Mouse (Mus musculus) cerebellum, postnatal 36 days (tissue): Measurements from ENCODE around the gene Gm49450.

ENCODE experiments used
- DNase-seq, 2 experiments: peaks; one replicate each; pipeline ENCODE4 v3.0.0; 2021 to 2022; ENCODE audit warnings: mixed read lengths in 2 of 2

The Gm49450 gene

DNA sequence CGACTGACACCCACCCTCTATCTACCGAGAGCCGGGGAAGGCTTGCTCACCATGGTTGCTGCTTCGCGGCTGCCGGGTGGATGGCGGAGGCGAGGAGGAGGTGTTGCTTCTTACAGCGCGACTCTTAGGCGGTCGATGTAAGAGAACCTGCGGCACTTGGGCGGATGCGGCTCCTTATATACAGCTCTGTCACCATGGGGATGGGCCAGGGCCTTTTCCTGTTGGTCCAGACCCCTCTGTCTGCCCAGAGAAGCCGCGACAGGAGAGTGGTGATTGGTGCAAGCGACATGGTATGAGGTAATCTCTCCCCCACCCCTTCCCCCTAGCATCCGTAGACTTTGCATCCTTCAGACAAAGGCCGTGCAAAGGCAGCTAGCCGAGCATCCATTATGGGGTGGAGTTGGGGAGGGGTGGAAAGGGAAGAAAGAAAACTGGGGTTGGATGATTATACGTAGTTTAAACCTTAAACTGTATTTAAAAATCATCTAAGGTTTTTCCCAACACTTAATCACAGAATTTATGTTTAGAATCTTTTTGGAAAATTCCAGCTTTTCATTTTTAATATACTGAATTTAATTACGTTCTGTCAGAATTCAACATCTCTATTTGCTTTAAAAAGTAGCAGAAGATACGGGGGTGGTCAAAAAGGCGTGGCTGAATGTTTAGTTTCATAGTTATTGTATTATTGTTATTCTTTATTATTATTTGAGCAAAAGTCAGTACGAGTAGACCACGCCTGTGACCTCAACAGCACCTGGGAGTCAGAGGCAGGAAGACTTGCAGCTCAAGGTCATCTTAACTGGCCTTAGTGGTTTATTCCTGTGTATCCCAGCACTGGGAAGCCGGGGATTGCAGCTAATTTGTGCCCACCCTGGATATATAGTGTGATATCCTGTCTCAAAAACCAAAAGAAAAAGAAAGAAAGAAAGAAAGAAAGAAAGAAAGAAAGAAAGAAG, at the start of gene Gm49450, which contains the start of gene Tuba1a:
Gene Gm49450, minus strand, starts transcription at position 151 of the 956 bp plus-strand sequence.
Gene Tuba1a, minus strand, starts transcription at position 303 of the 956 bp plus-strand sequence.
- peak; percentile 97 to 99 for DNase-seq

GRCm38 (mm10) chr15:99001451-99001931, 48.1 kb upstream of the Gm49450 start:
- no peak for DNase-seq

GRCm38 (mm10) chr15:99000535-99001283, 47.4 kb upstream of the Gm49450 start:
- peak in 1 of 2 experiments; percentile 67 for DNase-seq

GRCm38 (mm10) chr15:98998775-98999157, 45.4 kb upstream of the Gm49450 start:
- DNase-seq = no peak

DNA sequence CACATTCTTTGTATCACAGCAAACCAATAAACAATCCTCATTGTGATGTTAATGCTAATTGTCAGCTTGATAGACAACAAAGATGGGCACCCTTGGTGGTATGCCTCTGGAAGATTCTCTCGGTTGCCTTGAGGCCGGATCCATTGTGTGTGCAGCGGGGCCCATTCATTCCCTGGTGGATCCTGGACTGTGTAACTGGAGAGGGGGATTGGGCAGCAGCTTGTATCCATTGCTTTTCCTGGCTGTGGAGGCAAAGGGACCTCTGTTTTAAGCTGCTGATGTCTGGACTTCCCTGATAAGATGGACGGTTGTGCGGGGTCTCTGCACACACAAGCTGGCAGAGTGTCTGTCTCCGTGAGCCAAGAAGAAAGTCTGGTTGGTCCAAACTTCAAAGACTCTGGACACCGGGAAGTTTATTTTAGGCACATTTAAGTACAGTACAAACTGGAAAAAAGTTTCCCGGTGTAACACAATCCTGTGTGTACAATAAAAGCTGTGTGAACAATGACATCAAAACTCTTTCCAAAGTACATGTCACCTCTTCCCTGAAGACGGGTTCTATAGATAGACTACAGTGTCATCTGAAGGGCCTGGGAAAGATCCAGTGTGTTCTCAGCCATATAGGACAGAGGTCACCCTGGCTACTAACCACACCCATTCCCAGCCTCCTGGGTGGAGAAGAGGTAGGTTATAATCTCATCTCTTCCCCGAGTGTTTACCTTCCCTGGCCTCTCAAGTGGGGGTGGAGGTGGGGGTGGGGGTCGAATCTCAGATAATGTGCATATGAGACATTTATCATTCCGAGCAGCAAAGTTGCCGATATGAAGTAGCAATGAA, 44.8 kb upstream of the Gm49450 start:
- no peak for DNase-seq

DNA sequence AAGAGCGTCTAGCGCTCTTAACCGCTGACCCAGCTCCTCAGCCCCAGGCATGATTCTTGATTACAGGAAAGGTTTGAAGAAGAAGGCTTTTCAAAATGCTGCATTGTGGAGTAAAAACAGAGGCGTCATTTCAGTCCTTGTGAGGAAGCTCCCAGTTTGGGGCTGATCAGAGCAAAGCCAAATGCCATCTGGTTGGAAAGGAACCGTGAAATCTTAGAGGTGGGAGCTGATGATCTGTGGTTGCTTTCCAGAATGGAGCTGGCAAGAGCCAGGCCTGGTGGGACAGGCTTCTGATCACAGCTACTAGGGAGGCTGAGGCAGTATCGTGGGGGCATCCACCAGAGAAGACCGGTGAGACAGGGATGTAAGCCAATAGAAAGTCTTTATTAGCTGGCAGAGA, 43.5 kb upstream of the Gm49450 start:
- no peak for DNase-seq

DNA sequence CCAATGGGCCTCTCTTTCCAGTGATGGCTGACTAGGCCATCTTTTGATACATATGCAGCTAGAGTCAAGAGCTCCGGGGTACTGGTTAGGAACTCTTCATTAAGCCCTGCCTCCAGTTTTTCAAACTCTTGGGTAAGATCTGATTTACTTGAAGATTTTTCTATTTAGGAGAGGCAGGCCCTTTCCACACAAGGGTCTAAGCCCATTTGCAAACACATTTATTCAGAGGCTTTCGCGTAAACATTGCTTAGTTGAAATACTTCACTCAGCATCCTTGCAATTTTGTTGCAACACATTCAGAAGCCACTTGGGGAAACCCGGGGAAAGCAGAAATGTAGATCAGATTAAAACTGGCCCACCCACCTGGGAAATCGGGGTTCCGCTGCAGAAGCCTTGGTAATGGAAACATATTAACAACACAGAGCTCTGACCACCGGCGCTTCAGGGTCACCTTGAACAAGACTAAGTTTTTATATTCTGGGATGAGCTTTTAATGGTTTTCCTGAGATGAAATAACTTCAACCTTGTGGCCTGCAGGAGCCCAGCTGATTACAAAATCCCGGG, 41.7 kb upstream of the Gm49450 start:
- DNase-seq = no peak

- peak; percentile 90 to 92 for DNase-seq
Observed at GRCm38 (mm10) chr15:98993865-98994264, 40.5 kb upstream of the Gm49450 start.

DNA sequence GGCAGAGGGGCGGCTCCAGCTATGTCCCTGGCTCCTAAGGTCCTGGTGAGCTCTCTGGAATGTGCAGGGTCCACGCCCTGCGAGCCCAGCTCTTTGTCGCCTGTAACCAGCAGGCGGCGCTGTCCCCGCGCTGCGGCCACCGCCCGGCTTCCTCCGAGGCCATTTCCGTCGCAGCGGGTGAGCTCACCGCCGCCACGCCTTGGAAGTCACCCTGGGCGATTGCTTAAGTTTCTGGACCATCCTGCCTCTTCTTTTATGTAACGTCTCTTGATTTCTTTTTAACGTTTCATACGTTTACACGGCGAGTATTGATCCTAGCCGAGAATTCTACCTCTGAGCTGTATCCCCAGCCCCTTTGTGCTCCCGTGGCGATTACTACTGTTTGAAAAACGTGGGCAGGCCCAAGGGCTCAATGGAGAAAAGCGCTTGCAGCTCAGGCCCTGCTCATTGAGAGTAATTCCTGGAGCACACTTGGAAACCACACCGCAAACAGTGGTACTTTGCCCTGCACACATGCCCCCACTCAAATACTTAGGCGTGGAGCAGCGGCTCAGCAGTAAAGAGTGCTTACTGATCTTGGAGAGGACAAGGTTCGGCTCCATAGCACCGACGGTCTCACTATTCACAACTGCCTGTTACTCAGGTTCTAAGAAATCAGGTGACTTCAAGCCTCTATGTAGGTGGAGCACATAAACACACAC, 39.9 kb upstream of the Gm49450 start:
- DNase-seq = peak; percentile 95 to 96

DNA sequence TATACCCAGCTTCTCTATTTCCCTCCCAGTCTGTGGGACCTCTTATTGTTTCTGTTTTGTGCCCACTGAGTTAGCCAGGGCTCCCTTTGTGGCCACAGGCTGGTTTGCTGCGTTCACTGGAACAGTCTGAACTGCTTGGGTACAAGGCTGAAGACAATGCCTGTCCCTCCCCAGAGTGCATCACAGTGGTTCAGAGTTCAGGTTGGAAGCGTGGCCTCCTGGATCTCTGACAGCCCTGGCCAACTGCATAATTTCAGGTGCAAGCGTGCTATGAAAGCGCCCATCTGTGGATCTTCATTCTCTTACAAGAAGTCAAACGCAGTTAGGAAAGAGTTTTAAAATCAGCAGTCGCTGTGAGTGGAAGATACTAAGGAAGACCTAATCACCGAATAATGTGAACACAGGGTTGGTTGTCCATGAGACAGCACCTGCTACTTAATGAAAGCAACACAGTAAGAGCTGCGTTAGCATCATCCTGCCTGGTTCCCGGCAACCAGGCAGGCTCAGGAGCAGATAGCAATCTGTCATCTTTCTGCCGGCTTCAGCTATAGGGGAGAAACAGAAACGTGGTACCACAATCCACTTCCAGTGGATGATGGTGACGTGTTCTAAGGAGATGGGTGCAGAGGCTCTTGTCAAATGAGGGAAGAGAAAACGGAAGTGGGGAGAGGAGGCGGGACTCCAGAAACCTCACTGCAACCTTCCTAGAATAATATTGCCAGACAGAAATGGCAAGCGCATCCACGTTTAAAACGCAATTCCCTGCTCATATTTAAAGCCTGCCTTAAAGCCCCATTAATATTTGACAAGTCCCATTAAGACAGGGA, 38.9 kb upstream of the Gm49450 start:
- peak; percentile 61 to 71 for DNase-seq

GRCm38 (mm10) chr15:98991540-98992050, 38.2 kb upstream of the Gm49450 start:
- no peak for DNase-seq

- no peak for DNase-seq
Observed at GRCm38 (mm10) chr15:98990669-98991539, 37.6 kb upstream of the Gm49450 start.

- no peak for DNase-seq
Observed at GRCm38 (mm10) chr15:98989701-98990430, 36.5 kb upstream of the Gm49450 start.

GRCm38 (mm10) chr15:98988787-98989186, 35.4 kb upstream of the Gm49450 start:
- DNase-seq = no peak

DNA sequence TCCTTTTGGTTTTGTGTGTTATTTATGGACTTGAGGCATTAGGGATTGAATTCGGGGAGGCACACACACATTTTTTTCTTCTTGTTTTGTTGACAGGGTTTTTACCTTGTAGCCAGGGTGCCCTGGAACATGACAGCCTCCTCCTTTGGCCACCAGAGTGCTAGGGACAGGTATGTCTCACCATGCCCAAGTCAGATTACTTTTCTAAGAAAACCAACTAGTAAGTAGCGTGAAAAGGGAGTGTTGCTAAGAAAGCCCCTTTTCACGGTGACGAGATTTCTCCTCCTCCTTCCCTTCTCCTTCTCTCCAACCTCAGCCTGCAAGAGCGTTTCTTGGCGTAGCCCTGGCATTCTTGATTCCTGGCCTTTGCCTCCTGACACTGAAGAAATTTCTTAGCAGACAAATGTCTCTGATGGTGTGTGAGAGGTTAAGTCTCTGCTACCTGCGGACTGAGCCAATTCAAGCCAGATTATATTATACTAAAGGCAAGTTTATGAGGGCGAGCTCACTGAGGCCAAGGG, 34.4 kb upstream of the Gm49450 start:
- DNase-seq = no peak

DNA sequence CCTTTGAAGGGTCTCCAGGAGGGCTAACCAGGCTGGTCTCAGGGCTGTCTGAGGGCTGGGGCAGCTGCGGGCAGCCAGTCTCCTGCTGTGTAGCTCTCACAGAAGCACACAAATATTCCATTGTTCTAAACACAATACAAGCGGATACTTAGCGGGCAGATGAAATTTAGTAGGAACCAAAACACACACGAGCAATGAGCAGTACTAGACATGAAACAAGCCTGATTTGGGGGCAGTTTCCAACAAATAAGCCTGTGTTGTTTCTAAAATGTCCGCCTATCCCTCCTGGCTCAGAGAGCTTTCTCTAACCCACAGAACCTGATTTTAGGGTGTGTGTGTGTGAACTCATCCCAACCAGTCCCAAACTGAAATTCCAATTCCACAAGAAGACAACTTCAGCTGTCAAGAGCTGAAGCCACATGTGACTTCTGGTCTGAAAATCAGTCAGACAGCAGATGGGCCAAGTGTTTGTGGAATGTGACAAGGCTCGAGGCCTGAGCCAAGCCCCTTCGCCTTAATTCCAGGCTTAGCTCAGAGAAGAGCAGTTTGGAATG, 33.8 kb upstream of the Gm49450 start:
- no peak for DNase-seq

GRCm38 (mm10) chr15:98985982-98986715, 32.8 kb upstream of the Gm49450 start:
- no peak for DNase-seq
